Mouse (Mus musculus) ES-E14 (cell line): ENCODE measurements around the gene Cnbp.

ENCODE experiments used
- HCFC1 ChIP-seq: IDR thresholded peaks from 2 replicates; pipeline ENCODE4 v1.6.1; 2012; ENCODE audit warnings: low read length, inconsistent platforms, borderline replicate concordance; ENCODE audit not compliant: insufficient read depth
- ZC3H11A ChIP-seq: IDR thresholded peaks from 2 replicates; pipeline ENCODE4 v1.6.1; 2012; ENCODE audit warnings: low read depth, mild to moderate bottlenecking, inconsistent platforms, low read length, borderline replicate concordance

DNA sequence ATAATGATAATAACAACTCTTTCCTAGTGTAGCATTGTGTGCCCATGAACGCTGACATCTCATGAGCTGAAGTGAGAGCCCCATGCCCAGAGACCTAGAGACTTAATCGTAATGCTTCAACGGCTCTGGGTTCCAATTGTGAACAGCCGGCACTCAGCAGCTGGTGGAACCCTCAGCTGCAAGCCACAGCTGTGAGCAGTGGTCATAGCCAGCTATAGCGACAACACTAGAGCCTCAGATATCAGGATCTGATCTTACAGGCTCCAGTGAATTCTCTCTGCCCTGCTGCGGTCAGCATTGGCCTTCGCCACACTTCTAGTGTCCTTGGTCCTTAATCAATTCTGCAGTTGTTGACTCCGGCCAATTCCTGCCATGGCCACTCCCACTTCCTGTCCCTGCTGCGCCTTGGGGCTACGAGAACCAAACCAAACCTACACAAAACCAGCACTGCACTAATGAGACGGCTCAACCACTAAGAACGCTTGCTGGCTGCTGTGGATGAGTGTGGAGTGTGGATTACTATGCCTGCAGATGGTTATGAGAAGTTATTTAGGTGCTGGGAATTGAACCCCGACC, 25.2 kb upstream of the Cnbp start:
- TF ChIP-seq HCFC1 = no peak
- TF ChIP-seq ZC3H11A = no peak
